Mouse (Mus musculus): Measurements from ENCODE around the gene Ablim1. TPM values are rescaled to one million over a fixed set of nuclear protein-coding genes. Genes with fewer than 3 reads are reported as not detected.
A peak's percentile ranks its signal among the peaks of the same experiment; 100 is the strongest.

The Ablim1 gene
- polyA plus RNA-seq (2012; rRNA removed): 54.2 and 56.0 TPM in 2 replicates

DNA sequence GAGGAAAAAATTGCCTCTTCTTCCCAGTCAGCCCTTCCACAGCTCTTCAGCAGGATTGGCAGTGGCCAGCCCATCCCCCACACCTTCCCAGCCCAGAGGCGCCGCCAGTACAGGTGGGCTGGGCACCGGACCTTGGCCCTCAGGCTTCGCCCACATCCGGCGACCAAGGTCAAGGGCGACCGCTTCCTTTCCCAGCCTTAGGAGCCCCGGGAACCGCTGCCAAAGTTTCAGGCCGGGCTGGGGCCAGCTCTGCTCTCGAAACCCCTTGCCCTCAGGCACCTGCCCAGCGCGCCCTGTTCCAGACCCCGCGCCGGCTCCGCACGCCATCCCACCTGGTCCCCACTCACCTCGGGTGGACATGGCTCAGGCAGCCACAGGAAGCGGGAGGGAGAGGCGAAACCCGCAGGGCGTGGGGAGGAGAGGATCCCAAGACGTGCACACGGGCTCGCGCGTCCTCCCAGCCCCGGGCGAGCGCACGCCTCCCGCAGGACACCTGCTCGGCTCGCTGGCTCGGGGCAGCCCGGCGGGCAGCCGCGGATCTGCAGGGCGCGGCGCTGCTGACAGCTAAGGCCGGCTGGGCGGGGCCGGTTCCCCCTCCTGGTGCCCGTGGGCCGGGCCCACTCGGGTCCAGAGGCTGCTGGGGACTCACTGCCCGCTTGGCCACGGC is at the start of gene Ablim1:
Gene Ablim1, minus strand, starts transcription at position 574 of the 667 bp plus-strand sequence.
- peak in 1 of 2 experiments; percentile 58 for DNase-seq (ENCODE audit: extremely low spot score in 1 of 2, low spot score in 1 of 2)

DNA sequence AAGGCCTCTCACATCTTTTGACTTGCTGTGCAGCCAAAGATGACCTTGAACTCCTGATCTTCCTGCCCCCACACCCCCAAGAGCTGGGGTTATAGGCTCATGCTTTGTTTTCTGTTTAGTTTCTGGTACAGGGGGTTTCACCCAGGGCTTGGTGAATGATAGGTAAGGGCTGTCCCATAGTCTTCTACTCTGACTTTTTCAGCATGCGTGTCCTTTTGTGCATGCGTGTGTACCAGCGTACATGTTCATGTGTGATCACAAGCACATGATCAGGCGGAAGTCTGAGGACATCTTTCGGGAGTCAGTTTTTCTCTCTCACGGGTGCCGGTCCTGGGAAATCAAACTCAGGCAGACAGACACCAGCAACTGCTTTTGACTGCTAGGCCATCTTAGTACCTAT is 48.8 kb upstream of the Ablim1 start:
- DNase-seq (ENCODE audit: extremely low spot score in 1 of 2, low spot score in 1 of 2): no peak

DNA sequence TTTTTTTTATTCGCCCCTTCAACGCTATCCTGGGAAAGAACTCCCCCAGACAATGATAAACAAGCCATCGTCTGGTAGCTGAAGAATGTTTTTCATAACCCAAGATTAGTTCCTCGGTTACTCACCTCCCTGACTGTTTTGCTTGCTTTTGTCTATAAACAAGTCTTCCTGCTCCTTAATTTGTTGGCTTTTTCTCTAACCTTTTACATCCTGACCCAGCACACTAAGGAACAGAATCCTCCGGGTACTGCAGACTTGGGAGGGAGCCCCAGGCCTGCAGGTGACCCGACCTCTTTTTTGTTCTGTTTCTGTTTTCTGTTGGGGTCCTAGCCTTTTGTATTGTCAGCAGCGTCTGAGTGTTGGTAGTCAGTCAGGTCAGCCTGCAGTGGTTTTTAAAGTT is 48.4 kb upstream of the Ablim1 start:
- DNase-seq (ENCODE audit: extremely low spot score in 1 of 2, low spot score in 1 of 2): no peak

GRCm38 (mm10) chr19:57362586-57362985 is 47.9 kb upstream of the Ablim1 start:
- no peak for DNase-seq (ENCODE audit: extremely low spot score in 1 of 2, low spot score in 1 of 2)

DNA sequence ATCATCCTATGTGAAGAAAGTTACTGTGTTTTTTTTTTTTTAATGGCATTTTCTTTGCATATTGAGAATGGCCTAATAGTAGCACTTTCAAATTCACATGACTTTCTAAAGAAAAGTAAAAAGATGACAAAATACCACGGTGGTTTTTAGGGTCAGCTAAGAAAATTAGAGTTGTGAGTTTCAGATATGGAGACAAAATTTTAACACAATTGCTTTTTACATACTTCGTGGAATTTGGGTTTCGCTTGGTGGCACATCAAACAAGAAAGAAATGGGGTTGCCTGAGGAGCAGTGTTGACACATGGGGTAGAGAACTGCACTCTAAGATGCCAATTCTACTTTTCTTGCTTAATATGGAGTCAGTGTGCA is 47.2 kb upstream of the Ablim1 start:
- DNase-seq (ENCODE audit: extremely low spot score in 1 of 2, low spot score in 1 of 2): no peak

DNA sequence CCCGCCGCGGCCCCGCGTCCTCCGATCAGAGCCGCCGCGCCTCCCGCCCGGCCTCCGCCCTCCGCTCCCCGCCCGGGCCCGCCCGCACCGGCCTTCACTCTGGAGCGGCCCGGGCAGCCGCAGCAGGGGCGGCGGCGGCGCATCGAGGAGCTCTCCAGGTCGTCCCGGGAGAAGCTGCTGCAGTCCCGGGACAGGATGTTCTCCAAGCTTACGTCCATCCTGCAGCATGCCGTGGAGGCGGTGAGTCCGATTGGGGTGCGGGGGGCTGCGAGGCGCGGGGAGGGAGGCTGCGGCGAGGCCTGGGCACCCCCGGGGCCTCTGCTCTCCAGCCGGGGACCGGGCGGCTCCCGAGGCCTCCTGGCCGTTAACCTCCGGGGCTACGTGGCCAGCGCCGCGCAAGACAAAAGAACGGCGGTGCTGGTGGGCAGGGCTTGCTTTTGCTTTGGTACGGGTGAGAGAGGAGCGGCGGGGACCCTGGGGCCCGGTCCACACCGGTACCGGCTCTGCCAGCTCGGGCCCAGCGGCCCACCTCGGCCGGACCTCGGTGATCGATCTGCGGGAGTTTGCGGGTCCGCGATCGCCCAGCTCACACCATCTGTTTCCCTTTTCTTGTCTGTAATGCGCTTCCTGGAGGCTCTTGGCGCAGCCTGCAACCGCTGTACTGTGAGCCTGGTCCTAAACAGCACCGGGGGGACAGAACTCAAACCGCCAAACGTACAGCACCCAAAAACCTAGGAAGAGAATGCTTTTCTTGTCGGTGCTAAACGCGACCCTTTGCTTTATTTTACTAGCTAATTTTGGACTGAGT is 46.6 kb upstream of the Ablim1 start:
- DNase-seq (ENCODE audit: extremely low spot score in 1 of 2, low spot score in 1 of 2): no peak

DNA sequence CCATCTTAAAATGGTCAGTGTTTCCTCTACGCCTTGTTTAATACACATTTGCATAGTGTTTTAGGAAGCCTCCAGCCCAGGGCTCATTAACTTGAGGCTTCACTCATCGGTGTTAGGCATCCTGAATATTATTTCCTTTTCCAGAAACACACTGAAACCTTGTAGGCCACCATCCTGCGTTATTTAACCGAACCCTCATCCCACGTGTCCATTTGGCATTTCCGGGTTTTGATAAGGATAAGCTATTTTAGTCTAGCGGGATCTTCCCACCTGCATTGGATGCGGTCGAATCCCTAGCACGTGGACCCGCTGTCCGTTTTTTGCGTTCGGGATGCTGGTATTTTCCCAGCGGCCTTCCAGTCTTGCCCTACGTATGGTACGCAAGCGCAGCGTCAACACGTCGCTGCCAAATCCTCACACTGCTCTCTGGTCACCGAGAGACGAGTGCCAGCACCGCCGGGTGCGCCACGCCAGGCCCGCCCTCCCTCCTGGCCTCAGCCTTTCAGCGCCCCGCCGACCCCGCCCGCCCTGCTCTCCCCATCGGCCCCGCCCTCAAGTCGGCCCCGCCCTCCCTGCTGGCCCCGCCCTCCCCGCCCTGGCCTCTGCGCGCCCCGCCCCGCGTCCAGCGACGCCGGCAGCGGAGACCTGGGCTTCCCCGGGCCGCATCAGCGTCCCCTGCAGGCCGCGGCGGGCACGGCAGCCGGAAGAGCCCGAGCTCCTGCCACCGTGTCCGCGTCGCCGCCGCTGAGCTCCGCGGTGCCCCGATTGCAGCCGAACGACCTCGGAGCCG is 45.8 kb upstream of the Ablim1 start, which contains the start of gene Fam160b1:
Gene Fam160b1, plus strand, starts transcription at position 340 of the 790 bp plus-strand sequence.
- peak; percentile 86 to 94 for DNase-seq (ENCODE audit: extremely low spot score in 1 of 2, low spot score in 1 of 2)

- DNase-seq (ENCODE audit: extremely low spot score in 1 of 2, low spot score in 1 of 2): no peak
These were observed 45.1 kb upstream of the Ablim1 start for GRCm38 (mm10) chr19:57359701-57360326.

- DNase-seq (ENCODE audit: extremely low spot score in 1 of 2, low spot score in 1 of 2): no peak
These were observed 44.3 kb upstream of the Ablim1 start for GRCm38 (mm10) chr19:57358836-57359598.

GRCm38 (mm10) chr19:57358322-57358721 is 43.6 kb upstream of the Ablim1 start:
- peak in 1 of 2 experiments; percentile 69 for DNase-seq (ENCODE audit: extremely low spot score in 1 of 2, low spot score in 1 of 2)

DNA sequence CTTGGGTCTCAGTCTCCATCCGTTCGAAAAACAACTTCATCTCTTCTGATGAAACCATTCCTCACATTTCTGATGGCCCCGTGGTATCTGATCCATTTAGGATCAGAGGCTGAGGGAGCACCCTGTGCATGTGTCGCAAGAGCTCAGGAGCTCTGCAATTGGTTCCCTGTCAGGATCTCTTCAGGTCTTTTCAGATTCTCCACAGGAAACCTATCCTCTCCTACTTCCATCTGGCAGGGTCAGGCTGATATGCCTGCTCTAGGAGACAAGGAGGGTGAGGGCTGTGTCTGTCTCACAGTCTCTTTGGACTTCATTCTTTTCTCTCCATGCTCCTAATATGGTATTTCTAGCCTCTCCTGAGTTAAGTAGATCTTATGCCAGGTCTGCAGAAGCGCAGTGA is 43.1 kb upstream of the Ablim1 start:
- DNase-seq (ENCODE audit: extremely low spot score in 1 of 2, low spot score in 1 of 2): no peak

DNA sequence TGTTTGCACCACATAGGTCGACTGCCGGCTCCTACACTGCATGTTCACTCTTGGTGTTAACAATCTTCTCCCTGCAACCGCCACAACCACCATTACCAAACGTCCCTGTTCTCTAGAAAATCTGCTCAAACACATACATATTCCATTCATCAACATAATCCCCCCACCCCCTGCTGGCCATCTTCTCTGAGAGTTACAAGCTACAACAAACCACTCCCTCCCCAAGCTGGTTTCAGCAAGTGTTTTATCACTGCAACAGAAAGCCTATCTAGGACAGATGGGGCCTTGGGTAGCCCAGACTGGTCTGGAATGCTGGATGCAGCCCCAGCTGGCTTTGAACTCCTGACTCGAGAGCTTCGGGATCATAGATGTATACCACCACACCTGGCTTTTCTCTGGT is 42.5 kb upstream of the Ablim1 start:
- no peak for DNase-seq (ENCODE audit: extremely low spot score in 1 of 2, low spot score in 1 of 2)

DNA sequence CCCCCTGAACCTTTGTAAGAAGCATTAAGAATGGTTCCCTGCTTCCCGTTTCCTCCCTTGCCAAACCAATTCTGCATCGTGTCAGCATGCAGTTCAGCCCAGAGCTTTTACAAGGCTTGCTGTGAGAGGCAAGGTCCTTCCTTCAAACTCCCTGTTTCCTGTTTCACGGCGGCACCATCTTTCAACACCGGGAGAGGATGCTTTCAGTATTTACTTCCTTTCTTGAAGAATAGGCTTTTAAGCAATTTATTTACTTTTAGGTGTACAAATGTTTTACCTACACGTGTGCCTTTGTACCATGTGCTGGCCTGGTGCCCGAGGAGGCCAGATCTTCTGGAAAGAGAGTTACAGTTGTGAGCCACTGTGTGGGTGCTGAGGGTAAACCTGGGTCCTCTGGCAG is 41.6 kb upstream of the Ablim1 start:
- DNase-seq (ENCODE audit: extremely low spot score in 1 of 2, low spot score in 1 of 2): no peak

DNA sequence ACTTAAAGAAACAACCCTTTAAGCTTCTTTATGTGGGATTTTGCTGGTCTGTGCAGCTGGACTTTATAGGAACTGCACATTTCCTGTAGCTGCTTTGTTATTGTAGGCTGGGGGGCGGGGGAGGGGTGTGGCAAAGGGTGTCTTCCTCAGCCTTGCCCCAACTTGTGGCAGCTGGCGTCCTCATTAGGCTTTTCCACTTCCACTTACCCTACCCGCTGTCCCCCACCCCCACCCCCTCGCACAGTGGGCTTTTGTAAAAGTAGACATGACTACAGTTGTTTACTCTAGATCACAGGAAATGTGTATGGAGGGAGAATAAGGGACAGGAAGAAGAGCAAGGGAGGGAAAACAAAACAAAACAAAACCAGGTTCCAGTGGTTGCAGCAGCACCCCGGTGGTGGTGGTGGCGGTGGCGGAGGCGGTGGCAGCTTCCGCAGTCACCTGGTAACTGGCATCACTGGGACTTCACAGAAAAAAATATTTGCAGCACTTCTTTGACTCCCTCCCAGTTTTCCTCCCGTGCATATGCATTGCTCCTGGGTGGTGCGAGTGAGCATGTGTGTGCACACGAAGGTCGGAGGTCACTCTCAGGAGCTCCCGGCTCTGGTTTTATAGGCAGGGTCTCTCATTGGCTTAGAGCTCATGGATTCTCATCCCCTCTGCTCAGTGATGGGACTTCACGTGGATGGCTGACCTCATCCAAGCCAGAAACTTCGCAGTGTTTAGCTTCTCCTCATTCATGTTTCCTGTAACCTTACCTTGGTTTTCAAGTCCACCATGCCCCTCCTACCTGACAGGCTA is 40.9 kb upstream of the Ablim1 start:
- DNase-seq (ENCODE audit: extremely low spot score in 1 of 2, low spot score in 1 of 2): no peak

- no peak for DNase-seq (ENCODE audit: extremely low spot score in 1 of 2, low spot score in 1 of 2)
These were observed 40.0 kb upstream of the Ablim1 start for GRCm38 (mm10) chr19:57354715-57355114.

GRCm38 (mm10) chr19:57354050-57354449 is 39.3 kb upstream of the Ablim1 start:
- DNase-seq (ENCODE audit: extremely low spot score in 1 of 2, low spot score in 1 of 2): no peak

GRCm38 (mm10) chr19:57353228-57353627 is 38.5 kb upstream of the Ablim1 start:
- DNase-seq (ENCODE audit: extremely low spot score in 1 of 2, low spot score in 1 of 2): no peak

GRCm38 (mm10) chr19:57352337-57352935 is 37.7 kb upstream of the Ablim1 start:
- DNase-seq (ENCODE audit: extremely low spot score in 1 of 2, low spot score in 1 of 2): peak; percentile 39 to 62

- DNase-seq (ENCODE audit: extremely low spot score in 1 of 2, low spot score in 1 of 2): no peak
These were observed 34.4 kb upstream of the Ablim1 start for GRCm38 (mm10) chr19:57349096-57349495.

Data from frontal cortex, adult 2 months (tissue).